Mouse (Mus musculus) thymus, postnatal 14 days (tissue): ENCODE results near the gene Gpatch2.

Source experiments
- DNase-seq: peaks from one replicate; pipeline ENCODE4 v3.0.0; 2021

Gpatch2 gene

GRCm38 (mm10) chr1:187250741-187251262 lies 35.5 kb downstream of the Gpatch2 start:
- DNase-seq: no peak

GRCm38 (mm10) chr1:187258756-187259155 lies 43.4 kb downstream of the Gpatch2 start:
- DNase-seq: no peak

- DNase-seq: no peak
Observed at GRCm38 (mm10) chr1:187267601-187268000, 52.3 kb downstream of the Gpatch2 start.

GRCm38 (mm10) chr1:187270318-187271247 lies 55.3 kb downstream of the Gpatch2 start:
- DNase-seq: no peak

GRCm38 (mm10) chr1:187277324-187277723 lies 62.0 kb downstream of the Gpatch2 start:
- no peak for DNase-seq

GRCm38 (mm10) chr1:187278472-187278871 lies 63.2 kb downstream of the Gpatch2 start:
- DNase-seq: no peak

- no peak for DNase-seq
Observed at GRCm38 (mm10) chr1:187279776-187280175, 64.5 kb downstream of the Gpatch2 start.

- DNase-seq: no peak
Observed at GRCm38 (mm10) chr1:187282321-187282720, 67.0 kb downstream of the Gpatch2 start.

GRCm38 (mm10) chr1:187282804-187283203 lies 67.5 kb downstream of the Gpatch2 start:
- DNase-seq: no peak

- no peak for DNase-seq
Observed at GRCm38 (mm10) chr1:187285735-187286134, 70.4 kb downstream of the Gpatch2 start.

GRCm38 (mm10) chr1:187286411-187286810 lies 71.1 kb downstream of the Gpatch2 start:
- no peak for DNase-seq

GRCm38 (mm10) chr1:187286924-187287323 lies 71.6 kb downstream of the Gpatch2 start:
- no peak for DNase-seq

- DNase-seq: no peak
Observed at GRCm38 (mm10) chr1:187290186-187290585, 74.9 kb downstream of the Gpatch2 start.

- DNase-seq: no peak
Observed at GRCm38 (mm10) chr1:187291480-187292394, 76.4 kb downstream of the Gpatch2 start.

- DNase-seq: no peak
Observed at GRCm38 (mm10) chr1:187292395-187292749, 77.1 kb downstream of the Gpatch2 start.

- DNase-seq: no peak
Observed at GRCm38 (mm10) chr1:187293233-187293632, 77.9 kb downstream of the Gpatch2 start.

GRCm38 (mm10) chr1:187294522-187294921 lies 79.2 kb downstream of the Gpatch2 start:
- no peak for DNase-seq

GRCm38 (mm10) chr1:187295038-187295559 lies 79.8 kb downstream of the Gpatch2 start:
- no peak for DNase-seq

GRCm38 (mm10) chr1:187295711-187296110 lies 80.4 kb downstream of the Gpatch2 start:
- no peak for DNase-seq

- DNase-seq: no peak
Observed at GRCm38 (mm10) chr1:187299236-187299635, 83.9 kb downstream of the Gpatch2 start.

- no peak for DNase-seq
Observed at GRCm38 (mm10) chr1:187300626-187301025, 85.3 kb downstream of the Gpatch2 start.

- DNase-seq: no peak
Observed at GRCm38 (mm10) chr1:187303221-187303620, 87.9 kb downstream of the Gpatch2 start.

- no peak for DNase-seq
Observed at GRCm38 (mm10) chr1:187307335-187307734, 92.0 kb downstream of the Gpatch2 start.
